Mouse (Mus musculus) CD4-positive, CD25-positive, alpha-beta regulatory T cell, adult 2 months (primary cell): ENCODE measurements at regions not wholly inside any gene's neighbourhood (a gene's known extent, or its start where the extent isn't known, plus 50 kb on each side); places are given as distances from the start of the nearest gene placed in this dataset.

Source experiments
- DNase-seq: peaks from one replicate; pipeline ENCODE4 v3.0.0-alpha.2; 2012; ENCODE audit warnings: low read depth, low spot score

DNA sequence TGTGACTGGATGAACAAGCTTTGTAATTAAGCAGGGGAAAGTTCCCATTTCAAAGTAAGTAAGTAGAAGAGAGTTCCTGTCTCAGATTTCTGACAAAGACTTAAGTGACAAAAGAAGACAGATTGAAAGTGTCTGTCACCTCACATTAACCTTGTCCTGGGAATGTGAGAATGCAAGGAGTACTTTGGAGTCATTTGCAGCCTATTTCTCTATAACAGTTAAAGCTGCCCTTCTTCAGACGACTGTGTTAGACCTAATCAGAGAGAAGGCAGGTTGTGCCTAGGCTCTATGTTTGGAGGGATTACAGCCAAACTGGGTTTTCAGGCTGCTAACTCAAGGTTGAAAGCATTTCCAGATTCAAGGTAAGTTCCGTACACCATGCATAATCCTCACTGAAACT, 446.5 kb downstream of the Pdgfc start:
- DNase-seq = no peak

DNA sequence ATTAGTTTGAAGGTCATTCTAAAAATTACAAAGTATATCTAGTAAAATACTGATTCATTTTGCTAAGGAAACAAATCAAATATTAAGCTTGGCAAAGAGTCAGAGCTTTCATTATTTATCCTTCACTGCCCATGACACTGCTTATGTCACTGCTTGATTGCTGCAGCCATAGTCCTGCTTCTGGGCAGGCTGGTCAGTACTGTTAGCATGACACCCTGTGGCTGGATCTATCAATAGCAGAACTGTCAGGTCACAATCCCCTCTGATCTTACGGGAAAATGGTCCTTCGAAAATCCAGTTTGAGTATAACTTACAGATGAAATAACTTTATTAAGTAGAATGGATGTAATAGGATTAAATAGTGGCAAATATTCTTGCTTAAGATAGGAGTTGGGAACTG, 447.1 kb downstream of the Pdgfc start:
- DNase-seq = no peak

DNA sequence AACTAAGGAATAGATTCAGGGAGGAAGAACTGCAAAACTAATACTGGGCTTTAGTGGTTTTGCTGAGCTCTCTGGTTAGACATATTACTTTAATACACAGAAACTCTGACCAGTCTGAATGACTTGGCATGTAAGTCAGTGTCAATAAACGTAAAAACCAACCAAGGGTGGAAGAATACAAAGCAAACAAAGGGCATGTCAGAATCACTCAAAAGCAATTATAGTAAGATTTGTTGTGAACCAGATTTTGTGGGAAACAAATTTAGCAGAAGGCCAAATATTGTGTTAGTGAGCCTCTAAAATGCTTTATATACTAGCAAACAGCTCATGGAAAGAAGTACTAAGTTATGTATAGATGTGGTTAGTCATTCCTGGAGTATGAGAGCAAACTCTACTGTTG, 427.1 kb upstream of the Ctso start:
- no peak for DNase-seq

DNA sequence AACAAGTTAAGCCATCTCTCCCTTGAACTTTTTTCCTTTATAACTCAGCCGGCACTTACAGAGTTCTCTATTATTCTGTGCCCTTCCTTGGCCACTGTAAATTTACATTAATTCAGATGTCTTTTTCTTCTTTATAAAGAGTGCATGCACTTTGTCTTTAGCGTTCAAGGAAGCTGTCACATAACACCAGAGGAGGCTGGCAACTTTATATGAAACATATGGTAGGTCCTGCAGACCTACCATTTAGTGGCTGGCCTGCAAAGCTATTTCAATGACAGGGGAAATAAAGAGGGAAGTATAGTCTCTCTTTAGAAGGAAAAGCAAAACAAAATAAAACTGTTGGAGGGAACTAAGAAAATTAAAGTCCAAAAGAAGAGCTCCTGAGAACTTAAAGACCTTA, 423.8 kb upstream of the Ctso start:
- no peak for DNase-seq

DNA sequence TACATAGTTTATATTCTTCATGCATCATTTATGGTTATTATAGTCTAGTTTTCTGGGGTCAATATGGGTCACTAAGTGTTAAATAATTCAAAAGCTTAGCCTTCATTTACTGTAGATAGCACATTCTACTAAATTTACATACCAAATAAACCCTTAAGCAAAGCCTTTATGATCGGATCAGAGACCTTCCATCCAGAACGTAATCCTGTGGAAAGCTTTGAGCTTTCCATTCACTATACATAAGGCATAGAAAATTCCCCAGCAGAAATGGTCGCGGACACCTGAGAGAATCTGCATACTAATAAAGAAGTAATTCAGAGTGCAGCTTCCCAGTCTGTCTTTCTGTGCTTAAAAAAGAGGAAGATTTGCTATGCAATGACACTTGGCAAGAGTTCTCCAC, 410.6 kb upstream of the Ctso start:
- no peak for DNase-seq

DNA sequence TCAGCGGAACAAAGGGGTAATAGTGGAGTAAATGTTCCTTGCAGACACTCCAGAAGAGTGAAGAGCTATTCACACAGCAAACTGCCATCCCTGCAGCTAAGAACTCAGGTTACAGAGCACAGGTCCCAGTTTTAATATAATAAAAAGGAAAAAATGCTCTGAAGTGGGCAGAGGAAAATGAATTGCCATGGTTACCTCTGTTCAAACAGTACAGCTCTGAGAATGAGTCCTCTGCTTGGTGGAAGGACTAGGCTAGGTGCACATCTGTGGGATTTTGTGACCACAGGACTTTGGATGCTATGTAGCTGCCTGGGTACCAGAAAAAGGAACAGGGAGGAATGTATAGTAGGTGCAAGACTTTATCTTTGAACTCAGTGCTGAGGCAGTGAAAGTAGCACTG, 401.5 kb upstream of the Ctso start:
- no peak for DNase-seq

DNA sequence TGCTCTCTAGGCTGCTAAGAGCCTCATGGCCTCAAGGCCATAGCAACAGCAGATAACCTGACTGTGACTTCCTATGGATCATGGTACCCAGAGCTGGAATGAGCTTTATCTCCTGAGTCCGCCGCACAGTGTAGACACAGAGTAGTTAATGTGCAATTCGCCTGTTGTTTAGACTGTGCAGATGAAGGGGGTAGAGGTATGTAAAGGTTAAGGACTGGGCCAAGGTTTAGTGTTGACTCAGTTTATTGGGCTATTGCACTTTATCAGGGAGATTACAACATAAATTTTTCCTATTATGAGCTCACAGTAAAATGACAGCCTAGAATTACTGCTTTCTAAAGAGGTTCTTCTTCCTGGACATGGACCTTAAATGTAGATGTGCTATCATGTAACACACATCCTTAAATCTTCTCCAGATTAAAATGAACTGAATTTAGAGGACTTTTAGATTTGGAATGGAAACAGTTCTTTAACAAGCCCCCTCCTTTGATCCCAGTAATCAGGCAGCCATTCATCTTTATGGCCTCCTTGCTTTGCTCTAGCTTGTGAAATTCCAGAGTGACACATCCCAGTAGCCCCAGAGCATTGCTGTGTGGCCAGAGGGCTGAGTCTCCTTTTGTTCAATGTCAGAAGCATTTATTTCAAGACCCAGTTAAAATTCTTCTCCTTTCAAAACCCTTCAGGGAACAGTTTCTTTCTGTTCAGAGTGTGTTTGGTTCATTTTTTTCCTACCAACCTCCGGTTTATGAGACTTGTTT, 396.8 kb upstream of the Ctso start:
- DNase-seq = no peak

DNA sequence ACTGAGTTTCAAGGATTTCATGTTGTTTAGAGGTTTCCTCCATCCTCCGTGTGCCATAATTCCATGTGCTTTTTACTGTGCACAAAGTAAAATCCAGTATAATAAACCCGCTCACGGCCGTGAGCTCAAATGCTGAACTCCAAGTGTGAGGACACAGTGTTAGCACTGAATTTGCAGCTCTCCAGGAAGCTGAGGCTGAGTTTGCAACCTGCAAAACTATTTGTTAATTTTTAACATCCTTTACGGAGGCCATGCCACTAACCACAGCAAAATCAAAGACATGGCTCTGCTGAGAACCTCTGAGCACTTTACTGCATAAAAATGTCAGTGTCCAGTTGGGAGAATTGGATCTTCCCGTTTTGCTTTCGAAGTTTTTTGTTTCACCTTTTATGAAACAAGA, 377.6 kb upstream of the Ctso start:
- DNase-seq = no peak

DNA sequence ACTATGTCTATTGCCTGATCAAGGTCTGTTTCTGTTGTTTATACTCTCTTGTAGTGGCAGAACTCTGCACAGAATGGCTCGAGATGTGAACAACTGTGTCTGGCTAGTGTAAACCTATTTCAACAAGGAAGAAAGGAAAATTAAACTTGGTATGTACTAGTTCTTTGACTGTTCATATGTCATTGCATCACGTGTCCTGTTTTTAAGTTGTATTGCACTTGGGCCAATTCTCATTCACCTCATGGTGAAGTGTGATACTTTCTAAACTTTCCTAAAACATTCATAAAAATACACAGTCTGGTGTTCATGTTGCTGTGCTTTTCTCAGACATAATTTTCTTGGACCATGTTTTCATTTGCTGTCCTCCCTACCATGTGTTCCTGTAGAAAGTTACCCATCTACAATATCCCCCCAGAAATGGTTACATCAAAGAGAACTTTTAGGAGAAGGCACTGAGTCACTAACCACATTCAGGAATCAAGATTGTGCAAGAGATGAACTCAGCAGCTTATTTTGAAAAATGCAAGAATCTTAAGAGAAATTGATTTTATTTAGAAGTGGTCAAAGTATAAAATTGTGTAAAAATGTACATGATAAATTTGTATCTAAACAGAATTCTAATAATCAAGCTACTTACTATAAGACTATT, 369.7 kb upstream of the Ctso start:
- DNase-seq = no peak

DNA sequence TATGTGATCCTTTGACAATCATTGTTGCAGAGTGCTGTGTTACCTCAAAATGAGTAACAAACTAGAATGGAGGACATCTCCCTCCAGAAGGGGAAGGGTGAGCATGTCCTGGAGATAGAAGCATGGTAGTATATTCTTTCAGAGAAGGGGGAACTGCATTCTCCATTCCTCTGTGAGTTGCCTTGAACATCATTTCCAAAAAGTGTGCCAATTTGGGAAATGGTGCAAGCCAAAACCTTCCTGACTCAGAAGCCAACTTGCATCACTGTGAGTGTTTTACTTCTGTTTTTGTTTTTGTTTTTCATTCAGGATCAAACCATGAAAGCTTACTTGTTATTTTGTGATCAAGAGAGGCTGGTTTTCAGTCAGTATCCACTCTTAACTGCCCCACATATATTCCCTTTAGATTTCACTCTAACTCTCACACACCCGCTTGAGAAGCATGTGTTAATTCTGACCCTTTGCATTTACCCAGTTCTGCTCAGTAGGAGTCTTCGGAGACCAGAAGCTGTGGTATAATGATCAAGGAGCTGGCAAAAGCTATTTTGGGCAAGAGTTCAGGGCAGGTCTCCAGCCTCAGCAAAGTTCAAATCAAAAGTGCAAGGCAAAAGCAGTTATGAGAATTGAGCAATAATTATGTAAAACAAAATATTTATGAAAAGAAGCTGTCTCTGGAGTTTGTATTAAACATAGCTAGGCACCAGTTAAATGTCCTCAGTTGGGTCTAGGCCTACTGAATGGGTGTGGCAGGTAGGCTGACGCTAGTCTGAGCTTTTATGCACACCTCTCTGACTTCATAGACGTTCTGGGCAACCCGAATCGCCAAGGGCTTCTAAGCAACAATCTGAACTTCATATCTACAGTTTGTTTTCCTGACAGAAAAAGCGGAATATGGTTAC, 368.3 kb upstream of the Ctso start:
- no peak for DNase-seq

DNA sequence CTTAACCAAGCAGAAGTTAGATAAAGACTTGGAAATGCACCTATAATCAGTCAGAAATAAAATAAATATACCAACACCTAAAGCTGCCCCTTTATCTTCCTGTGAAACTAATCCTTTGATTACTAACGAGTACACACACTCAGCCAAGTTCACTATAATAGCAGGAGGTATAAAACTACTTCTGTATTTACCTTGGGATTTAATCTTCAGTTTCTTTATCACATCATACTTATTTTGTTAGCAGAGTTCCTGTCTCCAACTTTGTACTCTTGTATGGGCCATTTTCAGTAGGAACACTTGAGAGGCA, 367.7 kb upstream of the Ctso start:
- DNase-seq = no peak

DNA sequence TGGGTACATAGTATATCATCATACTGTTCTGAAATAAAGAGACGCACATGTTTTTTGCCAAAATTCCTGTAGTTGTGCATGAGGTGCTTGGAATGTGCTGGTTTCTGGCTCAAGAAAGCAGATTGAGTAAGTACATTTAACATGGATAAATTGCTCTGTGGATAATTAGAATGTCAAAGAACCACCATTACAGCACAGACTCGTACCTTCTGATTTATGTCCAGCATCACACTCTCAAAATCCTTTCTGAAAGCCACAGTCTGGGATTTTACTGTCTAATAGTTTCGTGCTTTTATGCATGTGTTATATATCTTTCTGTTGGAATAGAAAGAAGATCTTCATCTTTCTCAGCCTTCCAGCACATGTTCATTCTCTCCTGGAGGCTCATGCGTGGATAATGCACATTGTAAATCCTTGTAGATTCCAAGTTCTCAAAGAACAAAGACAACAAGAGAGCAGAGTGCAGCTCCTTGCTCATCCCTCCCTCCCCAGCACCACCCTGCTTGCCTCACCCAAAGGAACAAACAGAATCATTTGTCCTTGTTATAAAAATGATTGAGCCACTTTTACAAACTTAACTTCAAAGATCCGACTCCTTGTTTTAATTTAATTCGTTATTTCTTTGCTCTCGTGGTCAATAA, 348.9 kb upstream of the Ctso start:
- DNase-seq = no peak

DNA sequence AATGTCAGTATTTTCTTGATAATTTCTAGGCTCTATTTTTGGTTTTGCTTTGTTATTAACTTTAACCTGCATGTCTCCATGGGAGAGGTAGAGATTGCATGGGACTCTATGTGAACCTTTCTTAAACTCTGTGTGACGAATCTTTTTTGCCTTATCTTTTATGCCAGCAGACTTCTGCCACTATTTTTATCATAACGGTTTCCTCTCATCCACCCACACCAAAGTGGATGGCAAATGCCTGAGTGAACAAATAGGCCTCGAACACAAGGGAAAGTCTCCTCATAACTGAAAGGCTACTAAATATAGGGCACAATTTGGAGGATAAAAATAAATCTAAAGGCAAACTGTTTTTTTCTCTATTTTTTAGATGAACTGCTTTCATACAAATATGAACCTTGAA, 343.3 kb upstream of the Ctso start:
- DNase-seq = no peak

DNA sequence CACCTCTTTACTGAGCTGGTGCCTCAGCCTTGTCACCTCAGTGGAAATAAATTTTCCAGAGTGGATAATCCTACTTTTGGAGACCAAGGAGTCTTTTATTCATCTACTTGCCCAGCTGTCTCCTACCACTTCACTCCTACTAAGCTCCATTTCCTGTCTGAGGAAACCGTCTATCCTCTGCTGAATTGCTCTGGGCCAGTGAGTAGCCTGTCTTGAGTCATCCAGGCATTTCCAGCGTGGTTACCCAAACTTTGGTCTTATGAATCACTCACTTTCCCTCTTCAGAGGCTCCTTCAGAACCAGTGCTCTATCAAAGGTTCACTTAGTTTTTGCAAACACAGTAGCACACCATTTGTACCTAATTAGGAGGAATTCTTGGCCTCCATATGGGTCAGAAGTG, 303.2 kb upstream of the Ctso start:
- DNase-seq = no peak

DNA sequence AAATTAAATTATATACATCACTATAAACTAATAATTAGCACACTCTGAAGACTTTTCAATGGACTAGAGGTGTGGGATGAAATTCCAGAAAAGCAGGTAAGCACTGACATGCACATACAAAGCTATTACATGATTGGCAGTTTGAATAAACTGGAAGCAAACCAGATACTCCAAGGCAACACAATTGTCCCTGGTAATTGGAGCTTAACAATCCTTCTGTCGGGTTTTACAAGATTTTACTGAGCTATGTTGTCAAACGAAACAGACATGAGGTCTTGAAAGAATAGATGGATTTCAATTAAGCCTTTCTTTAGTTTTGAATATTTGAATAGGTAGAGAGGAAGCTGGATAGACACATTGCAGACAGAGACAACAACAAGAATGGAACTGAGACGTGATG, 273.9 kb upstream of the Ctso start:
- DNase-seq = no peak

DNA sequence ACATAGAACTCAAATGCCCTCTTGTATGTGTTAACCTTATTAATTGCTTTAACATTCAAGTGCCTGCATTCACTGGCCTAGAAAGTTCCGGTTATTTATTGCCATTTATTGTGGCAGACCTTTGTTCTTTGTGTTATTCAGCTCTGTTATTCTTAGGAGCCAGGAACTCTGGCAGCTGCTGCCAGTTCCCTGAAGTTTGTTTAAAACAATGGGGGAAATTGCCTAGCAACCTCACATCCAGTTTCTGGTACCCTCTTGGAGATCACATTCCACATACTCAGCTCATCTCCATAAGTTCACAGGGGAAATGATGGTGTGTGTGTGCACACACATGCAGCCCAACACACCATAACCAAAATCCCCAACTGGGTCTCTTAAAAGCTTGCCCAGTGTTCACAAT, 270.8 kb upstream of the Ctso start:
- no peak for DNase-seq

DNA sequence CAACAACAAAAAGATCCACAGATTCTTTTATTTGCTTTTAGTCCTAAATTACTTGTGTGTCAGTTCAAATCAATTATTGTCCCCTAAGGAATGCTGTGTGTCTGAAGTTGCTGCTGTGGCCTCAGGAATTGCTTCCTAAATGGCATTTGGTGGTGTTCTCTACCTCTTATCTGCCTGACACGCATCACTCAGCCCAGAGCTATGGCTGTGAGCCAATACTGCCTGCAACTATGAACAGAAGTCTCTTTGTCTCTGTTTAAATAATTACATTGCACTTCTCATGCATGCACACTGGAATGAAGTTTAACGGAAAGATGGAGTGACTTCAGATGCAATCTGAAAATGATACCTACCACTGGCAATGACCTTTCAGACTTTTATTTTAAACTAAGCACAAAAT, 266.1 kb upstream of the Ctso start:
- no peak for DNase-seq

DNA sequence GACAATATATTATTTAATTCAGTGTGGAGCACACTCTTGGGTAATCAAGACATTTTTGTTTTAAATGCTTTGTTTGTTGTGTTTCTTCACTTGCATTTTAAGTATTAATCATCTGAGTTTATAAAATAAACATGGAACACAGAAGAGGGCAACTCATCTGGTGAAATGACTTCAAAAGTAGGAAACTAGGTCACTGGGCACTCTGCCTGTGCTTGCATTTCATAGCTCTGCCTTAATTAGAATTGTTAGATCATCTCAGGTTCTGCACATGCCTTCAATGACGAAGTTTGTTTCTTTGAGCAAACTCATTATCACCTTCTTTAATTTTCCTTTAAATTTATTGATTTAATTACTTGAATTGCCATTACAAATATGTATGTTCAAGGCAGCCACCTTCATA, 255.8 kb upstream of the Ctso start:
- DNase-seq = no peak

DNA sequence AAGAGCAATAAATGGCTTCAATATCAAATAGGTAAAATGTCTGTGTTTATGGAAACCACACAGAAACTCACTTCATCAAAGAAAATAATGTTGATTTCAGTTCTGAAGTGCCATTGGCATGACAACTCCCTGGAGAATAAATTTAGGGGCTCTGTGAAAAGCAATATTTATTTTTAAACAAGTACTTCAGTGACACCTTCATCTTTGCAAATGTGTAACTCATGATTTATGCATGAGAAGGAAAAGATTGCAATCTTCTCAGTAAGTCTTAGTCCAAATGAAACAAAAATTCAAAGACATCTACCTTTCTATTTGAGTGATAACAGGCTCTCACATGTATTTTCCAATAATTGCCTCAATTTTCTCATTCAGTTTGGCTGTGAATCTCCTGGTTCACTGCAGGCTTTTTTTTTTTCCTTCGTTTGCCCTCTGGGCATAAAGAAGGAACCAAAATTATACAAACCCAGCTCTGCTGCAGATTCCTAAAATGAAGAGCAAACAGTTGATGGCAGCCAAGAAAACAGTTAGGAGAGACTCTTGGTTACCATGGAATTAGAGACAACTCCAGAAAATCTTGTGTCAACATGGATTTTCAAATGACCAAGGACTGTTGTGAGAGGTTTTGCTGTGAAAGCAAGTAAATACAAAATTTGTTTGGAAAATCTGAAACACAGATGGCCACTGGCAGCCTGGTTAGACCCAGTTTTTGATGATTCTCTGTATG, 230.3 kb upstream of the Ctso start:
- DNase-seq = no peak

DNA sequence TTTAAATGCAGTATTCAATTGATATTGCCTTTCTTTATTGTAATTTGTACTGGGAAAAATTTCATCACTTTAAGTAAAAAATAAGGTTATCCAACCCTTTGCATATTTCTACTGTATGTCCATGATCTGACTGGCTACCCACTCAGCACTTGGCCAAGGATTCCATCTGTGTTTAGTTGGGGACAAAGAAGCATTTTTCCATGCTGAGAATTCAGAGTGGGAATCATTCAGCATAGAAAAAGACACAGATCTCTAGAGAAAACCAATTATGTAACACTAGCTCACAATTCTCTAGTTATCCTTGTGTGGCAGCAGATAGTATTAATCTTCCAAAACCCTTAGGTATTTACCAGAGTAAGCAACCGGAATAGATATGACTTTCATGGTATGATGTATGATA, 213.5 kb upstream of the Ctso start:
- no peak for DNase-seq

DNA sequence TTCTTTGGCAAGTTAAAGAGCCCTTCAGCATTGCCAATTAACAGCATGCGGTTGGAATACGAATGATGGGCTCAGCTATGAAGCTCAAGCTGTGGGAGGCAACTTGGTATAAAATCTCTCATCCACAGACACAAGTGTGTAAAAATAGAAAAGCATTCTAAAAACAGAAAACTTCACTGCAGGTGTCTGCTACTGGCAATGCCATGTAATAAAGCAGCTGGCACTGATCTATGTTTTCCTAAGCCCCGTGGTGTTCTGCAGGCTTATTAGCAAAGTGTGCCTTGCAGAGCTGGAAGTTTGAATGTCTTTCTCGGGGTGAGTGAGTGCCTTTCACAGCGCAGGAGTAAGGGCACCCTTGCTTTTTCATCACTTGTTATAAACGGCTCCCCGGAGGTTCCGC, 196.9 kb upstream of the Ctso start:
- no peak for DNase-seq

DNA sequence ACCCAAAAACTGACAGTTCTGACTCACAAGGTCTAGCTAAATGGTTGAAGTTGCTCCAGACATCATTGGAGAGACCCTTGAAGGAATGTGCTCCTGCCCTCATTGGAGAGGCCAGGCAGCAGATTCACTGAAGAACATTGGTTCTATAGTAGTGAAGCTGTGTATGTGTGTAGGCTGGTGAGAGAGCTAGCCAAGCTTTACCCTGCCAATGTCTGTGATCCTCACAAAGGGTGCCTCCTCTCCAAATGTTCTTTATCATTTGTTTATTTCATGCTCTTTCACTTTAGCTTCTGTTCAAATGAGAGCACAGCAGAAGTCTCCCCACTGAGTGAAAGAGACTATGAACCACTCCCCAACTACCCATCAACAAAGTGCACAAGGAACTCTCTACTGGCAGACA, 195.6 kb upstream of the Ctso start:
- no peak for DNase-seq
